Mouse (Mus musculus) thymus, adult 2 months (tissue): ENCODE results near the gene Pdcd6ip.

ENCODE experiments used
- CTCF ChIP-seq: fragments of 200-500 bp; IDR thresholded peaks from 2 replicates; pipeline ENCODE4 v1.5.1; 2012; ENCODE audit warnings: mild to moderate bottlenecking, control low read depth, low read length, moderate library complexity, borderline replicate concordance; ENCODE audit not compliant: control insufficient read depth, poor library complexity, insufficient read depth; ENCODE audit errors: extremely low read depth
- POLR2A ChIP-seq: fragments of 200-500 bp; IDR thresholded peaks from 2 replicates; pipeline ENCODE4 v1.6.1; 2012; ENCODE audit warnings: mild to moderate bottlenecking, low read length, control low read depth, moderate library complexity; ENCODE audit not compliant: control insufficient read depth, poor library complexity, insufficient read depth; ENCODE audit errors: extremely low read depth

DNA sequence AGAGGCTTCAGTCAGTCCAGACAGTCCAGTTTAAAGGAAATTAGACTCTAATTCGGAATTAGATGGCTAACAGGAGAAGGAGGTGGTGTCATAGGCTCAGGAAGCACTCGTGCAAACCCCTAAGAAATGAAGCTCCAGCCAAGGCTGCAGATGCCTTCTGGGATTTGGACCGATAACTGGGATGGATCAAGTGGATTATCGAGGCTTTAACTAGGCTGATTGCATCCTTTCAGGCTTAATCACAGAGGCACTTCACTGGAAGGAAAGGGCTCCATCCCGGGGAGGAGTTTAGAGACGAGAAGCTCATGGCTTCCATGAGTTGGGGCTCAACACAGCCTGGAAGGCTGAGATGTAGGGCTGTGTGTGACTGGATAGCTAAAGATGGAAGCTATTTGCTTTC is 84.0 kb downstream of the Pdcd6ip start:
- TF ChIP-seq CTCF (no peak), POLR2A (no peak)
